Mouse (Mus musculus) left cerebral cortex, adult 11 months (tissue): Measurements from ENCODE around the gene Smtnl1.

ENCODE experiments used
- DNase-seq: peaks from one replicate; pipeline ENCODE4 v3.0.0; 2022; ENCODE audit warnings: low spot score

Gene Smtnl1

DNA sequence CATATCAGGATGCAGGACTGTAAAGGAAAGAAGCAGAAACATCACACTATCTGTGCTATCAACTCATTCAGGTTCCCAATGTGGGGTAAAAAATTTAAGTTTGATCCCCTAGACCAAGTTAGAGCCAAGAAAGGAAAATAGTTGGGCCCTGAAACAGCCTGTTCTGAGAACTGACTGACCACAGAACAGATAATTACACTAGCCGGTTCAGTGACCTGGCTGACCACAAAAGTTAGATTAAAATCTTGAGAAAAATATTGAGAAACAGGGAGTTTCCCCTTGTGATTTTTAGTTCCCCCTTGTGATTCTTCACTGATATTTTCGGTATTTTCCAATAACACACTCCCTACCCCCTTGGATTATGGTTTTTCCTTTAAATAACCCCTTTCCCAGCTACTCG, 28.6 kb downstream of the Smtnl1 start:
- DNase-seq, result no peak

- DNase-seq, result no peak
These were observed 29.3 kb downstream of the Smtnl1 start for GRCm38 (mm10) chr2:84793154-84793553.

- no peak for DNase-seq
These were observed 29.9 kb downstream of the Smtnl1 start for GRCm38 (mm10) chr2:84792516-84792915.

GRCm38 (mm10) chr2:84790418-84790817, 32.0 kb downstream of the Smtnl1 start:
- DNase-seq, result no peak

DNA sequence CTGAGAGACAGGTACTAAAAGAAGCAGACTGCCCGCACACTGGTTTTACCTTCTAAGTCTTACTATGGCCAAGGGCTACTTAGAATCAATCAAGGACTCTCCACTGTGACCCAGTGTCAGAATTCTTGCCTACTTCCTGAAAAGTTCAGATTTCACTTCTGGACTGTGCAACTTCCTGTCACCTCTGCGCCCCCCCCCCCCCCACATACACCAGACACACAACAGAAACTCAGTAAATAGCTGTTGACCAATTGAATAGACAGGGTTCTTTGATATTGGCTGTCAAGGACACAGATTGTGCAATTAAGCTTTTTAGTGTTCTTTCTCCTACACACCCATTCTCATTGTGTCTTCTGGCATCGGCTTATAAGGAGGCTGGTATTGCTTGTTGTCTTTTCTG, 34.1 kb downstream of the Smtnl1 start:
- DNase-seq, result no peak

GRCm38 (mm10) chr2:84783840-84784566, 38.4 kb downstream of the Smtnl1 start:
- DNase-seq, result no peak

GRCm38 (mm10) chr2:84783315-84783714, 39.1 kb downstream of the Smtnl1 start:
- no peak for DNase-seq

GRCm38 (mm10) chr2:84779210-84779609, 43.2 kb downstream of the Smtnl1 start:
- DNase-seq, result no peak

- no peak for DNase-seq
These were observed 44.7 kb downstream of the Smtnl1 start for GRCm38 (mm10) chr2:84777706-84778105.

- no peak for DNase-seq
These were observed 46.8 kb downstream of the Smtnl1 start for GRCm38 (mm10) chr2:84775665-84776064.

DNA sequence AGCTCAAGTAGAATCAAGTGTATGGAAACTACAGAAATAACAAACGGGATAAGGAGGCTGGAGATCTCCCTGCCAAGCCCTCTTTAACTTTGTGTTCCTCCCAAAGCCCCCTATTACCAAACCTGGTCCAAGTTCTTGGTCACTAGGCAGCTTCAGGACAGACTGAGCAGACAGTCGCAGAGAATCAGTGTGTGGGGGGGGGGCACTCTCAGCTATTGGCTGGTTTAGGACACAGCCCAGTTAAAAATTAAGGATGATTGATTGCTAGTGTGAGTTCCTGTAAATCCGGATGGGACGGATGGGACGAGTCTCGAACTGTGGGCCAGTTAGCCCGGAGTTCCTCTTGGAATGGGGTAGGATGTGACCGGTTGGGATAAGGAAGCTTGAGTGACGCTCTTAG, 47.2 kb downstream of the Smtnl1 start, which contains the start of gene Serping1:
TSS of gene Serping1 (minus strand) at position 204 of the 400 bp plus-strand sequence.
- no peak for DNase-seq

GRCm38 (mm10) chr2:84774751-84775150, 47.7 kb downstream of the Smtnl1 start:
- no peak for DNase-seq

GRCm38 (mm10) chr2:84773195-84773594, 49.3 kb downstream of the Smtnl1 start:
- DNase-seq, result no peak

DNA sequence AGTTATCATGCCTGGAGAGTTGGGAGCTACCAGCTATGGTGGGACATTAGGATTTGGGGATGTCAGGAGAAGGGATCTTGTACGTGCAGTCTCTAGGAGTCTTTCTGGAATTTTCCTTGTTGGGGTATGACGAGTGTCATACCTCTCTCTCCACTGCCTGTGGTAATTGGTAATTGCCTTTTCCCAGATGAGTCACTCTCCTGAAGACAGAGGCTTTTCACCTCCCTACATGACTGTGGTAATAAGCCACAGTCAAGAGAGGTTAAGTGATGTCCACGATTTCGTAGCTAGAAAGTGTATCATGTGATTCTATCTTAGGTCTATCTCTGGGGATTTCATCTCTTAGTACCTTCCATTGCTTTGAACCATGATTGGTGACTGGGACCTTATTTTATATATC, 50.0 kb downstream of the Smtnl1 start:
- DNase-seq, result no peak

DNA sequence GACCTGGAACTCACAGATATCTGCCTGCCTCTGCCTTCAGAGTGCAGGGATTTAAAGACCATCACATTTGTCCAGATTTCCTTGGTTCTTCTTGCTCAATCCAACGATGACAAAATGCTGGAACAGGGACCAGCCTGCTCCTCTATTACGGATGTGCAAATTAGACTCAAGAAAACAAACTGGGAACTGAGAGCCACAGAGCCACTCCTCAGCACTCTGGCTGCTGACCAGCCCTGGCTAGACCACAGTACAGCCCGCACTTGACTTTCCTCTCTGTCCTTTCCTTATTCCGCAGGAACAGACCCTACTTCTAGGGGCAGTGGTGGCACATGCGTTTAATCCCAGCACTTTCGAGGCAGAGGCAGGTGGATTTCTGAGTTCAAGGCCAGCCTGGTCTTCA, 52.0 kb downstream of the Smtnl1 start:
- DNase-seq, result no peak

DNA sequence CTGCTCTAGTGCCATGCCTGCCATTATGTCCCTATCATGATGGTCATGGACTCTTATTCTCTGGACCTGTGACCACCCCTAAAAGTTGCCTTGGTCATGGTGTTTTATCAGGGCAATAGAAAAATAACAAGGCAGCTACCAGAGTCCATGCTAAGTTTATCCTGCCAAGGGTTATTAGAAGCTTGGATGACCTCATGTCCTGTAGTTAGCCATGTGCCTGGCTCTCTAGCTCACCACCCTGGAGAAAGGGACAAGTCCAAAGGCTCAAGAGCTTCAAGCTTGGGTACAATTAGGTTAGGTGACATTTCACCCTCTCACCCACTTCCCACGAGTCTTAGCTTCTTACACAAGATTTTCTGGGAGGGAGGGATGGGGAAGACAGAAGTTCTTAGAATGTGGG, 59.6 kb downstream of the Smtnl1 start:
- DNase-seq, result no peak

DNA sequence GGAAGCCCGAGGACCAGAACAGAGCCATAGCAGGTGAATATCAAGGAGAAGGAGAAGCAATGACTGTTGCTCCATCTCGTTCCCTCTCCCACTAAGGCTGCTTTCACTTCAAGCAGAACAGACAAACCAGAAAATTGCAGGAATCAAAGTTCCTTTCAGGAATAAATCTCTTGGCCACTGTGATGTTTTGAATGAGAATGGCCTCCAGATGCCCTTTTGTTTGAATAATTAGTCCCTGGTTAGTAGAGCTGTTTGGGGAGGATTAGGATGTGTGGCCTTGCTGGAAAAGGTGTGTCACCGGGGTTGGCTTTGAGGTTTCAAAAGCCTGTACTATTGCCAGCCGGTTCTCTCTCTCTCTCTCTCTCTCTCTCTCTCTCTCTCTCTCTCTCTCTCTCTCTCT, 60.2 kb downstream of the Smtnl1 start:
- DNase-seq, result no peak

DNA sequence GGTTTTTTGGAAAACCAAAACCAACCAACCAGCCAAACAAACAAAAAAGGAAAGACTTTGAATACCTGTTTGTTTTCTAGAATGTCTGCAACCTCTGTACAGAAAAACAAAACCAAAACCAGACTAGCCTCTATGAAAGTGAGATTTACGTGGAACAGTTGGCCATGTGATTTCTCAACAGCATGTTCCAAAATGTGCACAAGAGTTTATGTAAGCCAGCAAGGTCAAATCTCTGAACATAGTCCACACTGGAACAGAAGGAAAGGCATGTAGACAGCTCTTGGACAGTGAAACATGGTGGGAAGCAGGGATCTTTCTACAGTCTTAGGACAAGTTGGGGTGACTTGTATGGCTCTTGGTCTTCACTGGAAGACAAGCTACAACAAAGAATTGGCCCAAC, 60.6 kb downstream of the Smtnl1 start:
- DNase-seq, result no peak

GRCm38 (mm10) chr2:84761309-84761708, 61.1 kb downstream of the Smtnl1 start:
- no peak for DNase-seq
